Mouse (Mus musculus) mouse embryonic stem cell (cell line): ENCODE measurements at regions not wholly inside any gene's neighbourhood (a gene's known extent, or its start where the extent isn't known, plus 50 kb on each side); places are given as distances from the start of the nearest gene placed in this dataset.

Experiments
- in situ Hi-C, 2 experiments: fragments of 300-500 bp; cut with MboI; formaldehyde crosslinking; loops; 1 replicate in 1 of 2; 3 replicates in 1 of 2; pipeline ENCODE4 v1.14.3; 2019 to 2020; ENCODE audit warnings: low sequenced_read_pairs in 2 of 2, low pct_unique_long_range_greater_than_20kb in 1 of 2, mixed read lengths in 1 of 2; ENCODE audit not compliant: unreplicated experiment in 1 of 2

DNA sequence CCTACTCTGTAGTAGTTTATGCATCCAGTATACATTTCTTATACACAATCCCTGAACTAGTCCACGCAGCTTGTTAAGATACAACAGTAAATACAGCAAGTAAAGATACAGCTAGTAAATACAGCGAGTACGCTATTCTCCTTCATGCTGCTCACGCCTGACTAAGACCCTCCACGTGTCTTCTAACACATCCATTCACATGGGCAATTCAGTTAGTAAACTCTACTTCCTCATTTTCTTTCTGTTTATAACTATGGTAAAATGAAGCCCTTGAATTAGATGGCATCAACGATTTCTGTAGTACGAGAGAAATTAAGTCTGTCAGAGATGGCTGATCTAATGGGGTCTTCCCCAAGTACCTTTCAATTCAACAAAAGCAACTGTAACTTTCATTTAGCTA, 1246.3 kb downstream of the 9330182O14Rik start:
- in situ Hi-C loops: no loop called here

DNA sequence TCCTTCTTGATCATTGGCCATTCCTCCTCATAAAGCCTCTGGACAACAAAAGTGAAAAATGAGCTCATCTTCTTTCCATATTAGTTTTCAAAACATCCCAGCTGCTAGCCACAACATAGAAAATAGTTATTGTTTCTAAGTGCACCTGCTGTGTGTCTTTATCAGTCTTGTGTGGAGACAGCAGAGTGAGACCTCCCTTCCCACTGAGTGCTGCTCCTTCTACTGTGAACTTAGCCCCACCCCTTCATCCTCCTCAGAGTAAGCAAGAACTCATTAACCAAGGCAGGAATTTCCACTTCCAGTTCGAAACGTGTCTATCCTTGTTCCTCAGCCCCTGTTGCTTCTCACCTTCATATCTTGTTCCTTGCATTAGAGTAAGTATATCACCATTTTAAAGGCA, 1256.5 kb downstream of the 9330182O14Rik start:
- in situ Hi-C loops: no loop called here
